Mouse (Mus musculus) large intestine, adult 2 months (tissue): ENCODE measurements at regions not wholly inside any gene's neighbourhood (a gene's known extent, or its start where the extent isn't known, plus 50 kb on each side); places are given as distances from the start of the nearest gene placed in this dataset.
"Not testable (repeated sequence)": the region's sequence is repeated elsewhere in the genome, so short reads cannot be mapped to it uniquely, and the experiment has no call there.

ENCODE experiments used
- DNase-seq: peaks from one replicate; pipeline ENCODE4 v3.0.0-alpha.2; 2012; ENCODE audit warnings: low read depth, low spot score
- WGBS: fragments of 180-500 bp; shearing (Covaris S2); methylation state at CpG from one replicate; pipeline ENCODE4 v1.1.7; 2018; 5-methylcytosine and 5-hydroxymethylcytosine counted together

GRCm38 (mm10) chr1:12025791-12026190 lies 611.9 kb downstream of the A830018L16Rik start:
- no peak for DNase-seq

GRCm38 (mm10) chr1:12027442-12027841 lies 613.5 kb downstream of the A830018L16Rik start:
- DNase-seq: no peak
- 86% methylated on average over 2 of the region's 2 CpGs for WGBS

GRCm38 (mm10) chr1:12028074-12028473 lies 614.2 kb downstream of the A830018L16Rik start:
- WGBS: 77% methylated on average over 4 of the region's 4 CpGs
- no peak for DNase-seq

GRCm38 (mm10) chr1:12051931-12052482 lies 638.1 kb downstream of the A830018L16Rik start:
- WGBS: 62% methylated on average over 8 of the region's 8 CpGs
- DNase-seq: no peak

GRCm38 (mm10) chr1:12055865-12056560 lies 642.1 kb downstream of the A830018L16Rik start:
- 63% methylated on average over 3 of the region's 3 CpGs for WGBS
- no peak for DNase-seq

- WGBS: 99% methylated on average over 6 of the region's 6 CpGs
- no peak for DNase-seq
Measured at GRCm38 (mm10) chr1:12065016-12065513, 651.2 kb downstream of the A830018L16Rik start.

GRCm38 (mm10) chr1:12092564-12093504 lies 678.9 kb downstream of the A830018L16Rik start:
- 52% methylated on average over 1 of the region's 1 CpGs for WGBS
- no peak for DNase-seq

GRCm38 (mm10) chr1:12115041-12115828 lies 701.3 kb downstream of the A830018L16Rik start:
- no peak for DNase-seq

- DNase-seq: no peak
- 62% methylated on average over 4 of the region's 4 CpGs for WGBS
Measured at GRCm38 (mm10) chr1:12117083-12117482, 703.2 kb downstream of the A830018L16Rik start.

GRCm38 (mm10) chr1:12120926-12121325 lies 707.0 kb downstream of the A830018L16Rik start:
- DNase-seq: no peak
- WGBS: 86% methylated on average over 7 of the region's 7 CpGs

GRCm38 (mm10) chr1:12126611-12127010 lies 712.7 kb downstream of the A830018L16Rik start:
- WGBS: 60% methylated on average over 2 of the region's 2 CpGs

GRCm38 (mm10) chr1:12170503-12170902 lies 756.6 kb downstream of the A830018L16Rik start:
- WGBS: 85% methylated on average over 10 of the region's 10 CpGs

More at GRCm38 (mm10) chr1:12126611-12127010, 712.7 kb downstream of the A830018L16Rik start:
- not testable (repeated sequence) for DNase-seq

GRCm38 (mm10) chr1:12189646-12190233 lies 775.8 kb downstream of the A830018L16Rik start:
- WGBS: 27% methylated on average over 5 of the region's 5 CpGs
- no peak for DNase-seq

More at GRCm38 (mm10) chr1:12170503-12170902, 756.6 kb downstream of the A830018L16Rik start:
- no peak for DNase-seq

- no peak for DNase-seq
- WGBS: 36% methylated on average over 1 of the region's 1 CpGs
Measured at GRCm38 (mm10) chr1:12192588-12192987, 778.7 kb downstream of the A830018L16Rik start.

GRCm38 (mm10) chr1:12231089-12231488 lies 817.2 kb downstream of the A830018L16Rik start:
- no peak for DNase-seq
- WGBS: 58% methylated on average over 1 of the region's 1 CpGs

GRCm38 (mm10) chr1:12242090-12242489 lies 828.2 kb downstream of the A830018L16Rik start:
- DNase-seq: no peak

GRCm38 (mm10) chr1:12282493-12282892 lies 868.6 kb downstream of the A830018L16Rik start:
- WGBS: 84% methylated on average over 4 of the region's 4 CpGs

GRCm38 (mm10) chr1:12285551-12285950 lies 871.6 kb downstream of the A830018L16Rik start:
- 58% methylated on average over 6 of the region's 6 CpGs for WGBS
- no peak for DNase-seq

More at GRCm38 (mm10) chr1:12282493-12282892, 868.6 kb downstream of the A830018L16Rik start:
- no peak for DNase-seq

- WGBS: 61% methylated on average over 3 of the region's 3 CpGs
- no peak for DNase-seq
Measured at GRCm38 (mm10) chr1:12286026-12286425, 872.1 kb downstream of the A830018L16Rik start.
